Mouse (Mus musculus): Measurements from ENCODE around the gene Arhgap15. TPM values are rescaled to one million over a fixed set of nuclear protein-coding genes. Genes with fewer than 3 reads are reported as not detected.

Arhgap15 gene
- polyA plus RNA-seq, 1 experiment from 2014 or later: 1.1 TPM

- Histone ChIP-seq H3K27ac (ENCODE audit: low read length) (peak overlapping the region; percentile 88), H3K4me2 (replicated peaks; ENCODE audit: low read depth, low read length) (no peak overlapping the region), H3K4me3 (ENCODE audit: low read length) (no peak overlapping the region), H3K4me1 (ENCODE audit: insufficient read depth, low read length) (0 out of 2 replicates have a peak, but pooled peaks cover 6% of the 10 kb centered on the region), H3K27me3 (ENCODE audit: insufficient read depth, low read length) (no peaks in the 10 kb centered on the region), H3K9ac (replicated peaks; ENCODE audit: low read length) (no peak overlapping the region), H3K9me3 (ENCODE audit: low read length) (no peaks in the 10 kb centered on the region), H3K36me3 (ENCODE audit: insufficient read depth, low read length) (no peaks in the 10 kb centered on the region)
- 76% methylated on average over 9 of the region's 9 CpGs for WGBS
- ATAC-seq (ENCODE audit: low FRiP score, low TSS enrichment): no peak
Observed at GRCm38 (mm10) chr2:44112990-44113798, 364.6 kb downstream of the Arhgap15 start.

DNA sequence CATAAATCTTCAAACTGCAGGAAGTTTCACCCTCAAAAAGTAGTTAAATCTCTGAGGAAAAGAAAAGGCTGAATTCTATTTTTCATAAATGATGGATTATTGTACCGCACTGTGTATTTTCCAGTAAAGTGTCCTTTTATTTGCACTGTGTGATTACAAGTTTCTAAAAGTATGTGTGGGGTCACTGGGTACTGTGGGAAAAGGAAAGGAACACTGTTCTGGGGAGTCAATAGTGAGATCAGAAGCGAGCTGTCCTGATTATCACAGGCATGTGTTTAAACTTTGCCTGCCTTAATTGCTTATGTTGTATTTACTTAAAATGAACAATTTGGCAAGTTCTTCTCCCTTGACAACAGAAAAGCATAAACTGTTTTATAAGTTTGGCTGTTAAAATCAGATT, 365.7 kb downstream of the Arhgap15 start:
- H3K4me1 ChIP-seq (ENCODE audit: insufficient read depth, low read length): 0 out of 2 replicates have a peak, but pooled peaks cover 6% of the 10 kb centered on the region
- ATAC-seq (ENCODE audit: low FRiP score, low TSS enrichment): peak; percentile 49; the same call in 1 of the 2 replicates

DNA sequence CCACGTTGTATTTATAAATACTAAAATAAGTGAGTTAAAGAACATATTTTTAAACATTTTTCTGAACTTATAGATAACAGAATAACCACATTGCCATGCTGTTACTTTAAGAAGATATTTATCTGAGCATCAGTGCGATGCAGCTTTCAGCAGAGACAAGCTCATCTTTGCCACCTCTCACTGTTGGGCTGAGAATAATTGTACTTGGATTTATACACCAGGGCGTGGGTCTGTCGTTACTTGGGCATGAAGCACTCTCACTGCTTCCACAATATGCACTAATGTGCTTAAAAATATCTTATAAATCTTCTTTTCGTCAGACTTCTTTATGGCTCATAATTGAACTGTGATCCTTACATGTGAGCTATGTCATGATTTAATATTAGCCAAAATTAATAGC, 372.5 kb downstream of the Arhgap15 start:
- Histone ChIP-seq H3K9ac (replicated peaks; ENCODE audit: low read length) (no peak overlapping the region), H3K4me3 (ENCODE audit: low read length) (no peak overlapping the region), H3K36me3 (ENCODE audit: insufficient read depth, low read length) (no peaks in the 10 kb centered on the region), H3K9me3 (ENCODE audit: low read length) (no peaks in the 10 kb centered on the region), H3K4me1 (ENCODE audit: insufficient read depth, low read length) (no peaks in the 10 kb centered on the region), H3K27ac (ENCODE audit: low read length) (no peak overlapping the region), H3K4me2 (replicated peaks; ENCODE audit: low read depth, low read length) (no peak overlapping the region), H3K27me3 (ENCODE audit: insufficient read depth, low read length) (no peaks in the 10 kb centered on the region)
- WGBS: 77% methylated on average over 5 of the region's 5 CpGs
- no peak for ATAC-seq (ENCODE audit: low FRiP score, low TSS enrichment)

More for the DNA sequence above, 365.7 kb downstream of the Arhgap15 start:
- H3K27ac ChIP-seq (ENCODE audit: low read length): peak overlapping the region; percentile 53; the same call in 1 of the 2 replicates
- no peak overlapping the region for H3K9ac ChIP-seq (replicated peaks; ENCODE audit: low read length)
- H3K4me3 ChIP-seq (ENCODE audit: low read length): no peak overlapping the region
- H3K9me3 ChIP-seq (ENCODE audit: low read length): no peaks in the 10 kb centered on the region
- H3K27me3 ChIP-seq (ENCODE audit: insufficient read depth, low read length): no peaks in the 10 kb centered on the region
- 44% methylated on average over 2 of the region's 2 CpGs for WGBS
- H3K4me2 ChIP-seq (replicated peaks; ENCODE audit: low read depth, low read length): no peak overlapping the region
- no peaks in the 10 kb centered on the region for H3K36me3 ChIP-seq (ENCODE audit: insufficient read depth, low read length)

GRCm38 (mm10) chr2:44123246-44123645, 374.6 kb downstream of the Arhgap15 start:
- Histone ChIP-seq H3K4me2 (replicated peaks; ENCODE audit: low read depth, low read length) (no peak overlapping the region), H3K9me3 (ENCODE audit: low read length) (no peaks in the 10 kb centered on the region), H3K27ac (ENCODE audit: low read length) (no peak overlapping the region), H3K27me3 (ENCODE audit: insufficient read depth, low read length) (no peaks in the 10 kb centered on the region), H3K9ac (replicated peaks; ENCODE audit: low read length) (no peak overlapping the region), H3K4me3 (ENCODE audit: low read length) (no peak overlapping the region), H3K4me1 (ENCODE audit: insufficient read depth, low read length) (no peaks in the 10 kb centered on the region), H3K36me3 (ENCODE audit: insufficient read depth, low read length) (no peaks in the 10 kb centered on the region)
- WGBS: 65% methylated on average over 2 of the region's 2 CpGs
- no peak for ATAC-seq (ENCODE audit: low FRiP score, low TSS enrichment)

DNA sequence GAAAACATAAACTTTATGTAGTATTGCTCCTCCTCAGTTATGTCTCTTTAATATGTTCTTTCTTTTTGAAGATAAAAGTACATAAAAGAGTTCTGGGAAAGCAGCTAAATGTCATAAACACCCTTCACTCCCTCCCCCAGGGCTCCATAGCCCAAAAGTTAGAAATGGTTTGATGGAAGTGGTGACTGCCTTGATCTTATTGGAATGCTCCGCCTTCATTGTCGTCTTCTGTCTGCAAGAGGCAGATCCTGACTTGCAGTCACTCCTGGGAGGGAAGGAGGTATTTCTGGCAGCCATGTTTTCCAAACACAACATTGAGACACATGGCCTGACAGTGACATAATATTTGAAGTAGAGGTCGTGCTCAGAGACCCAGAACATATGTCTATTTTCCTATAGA, 375.5 kb downstream of the Arhgap15 start:
- no peak overlapping the region for H3K9ac ChIP-seq (replicated peaks; ENCODE audit: low read length)
- ATAC-seq (ENCODE audit: low FRiP score, low TSS enrichment): no peak
- no peak overlapping the region for H3K4me2 ChIP-seq (replicated peaks; ENCODE audit: low read depth, low read length)
- H3K27me3 ChIP-seq (ENCODE audit: insufficient read depth, low read length): no peaks in the 10 kb centered on the region
- no peaks in the 10 kb centered on the region for H3K4me1 ChIP-seq (ENCODE audit: insufficient read depth, low read length)
- 73% methylated on average over 3 of the region's 3 CpGs for WGBS
- H3K36me3 ChIP-seq (ENCODE audit: insufficient read depth, low read length): no peaks in the 10 kb centered on the region
- no peaks in the 10 kb centered on the region for H3K9me3 ChIP-seq (ENCODE audit: low read length)
- H3K4me3 ChIP-seq (ENCODE audit: low read length): no peak overlapping the region
- no peak overlapping the region for H3K27ac ChIP-seq (ENCODE audit: low read length)

DNA sequence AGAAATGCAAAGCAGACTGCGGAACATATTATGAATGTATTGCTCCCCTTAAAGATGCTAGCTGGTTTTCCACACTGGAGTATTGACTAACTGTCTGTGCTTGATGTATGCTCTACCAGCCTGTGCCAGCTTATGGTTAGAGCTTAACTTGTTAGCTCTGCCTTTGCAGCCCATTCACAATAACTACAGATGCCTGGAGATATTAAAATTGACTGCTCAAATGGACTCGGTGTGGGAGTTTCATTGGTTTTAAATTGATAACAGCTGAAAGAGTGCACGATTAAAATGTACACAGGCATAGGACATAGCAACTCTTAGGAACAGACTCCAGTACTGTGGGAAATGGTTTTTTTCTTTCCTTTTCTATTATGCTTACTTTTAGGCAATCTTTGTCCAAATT, 376.1 kb downstream of the Arhgap15 start:
- H3K36me3 ChIP-seq (ENCODE audit: insufficient read depth, low read length): no peaks in the 10 kb centered on the region
- no peak overlapping the region for H3K4me3 ChIP-seq (ENCODE audit: low read length)
- H3K27ac ChIP-seq (ENCODE audit: low read length): peak overlapping the region; percentile 76
- no peaks in the 10 kb centered on the region for H3K9me3 ChIP-seq (ENCODE audit: low read length)
- H3K4me1 ChIP-seq (ENCODE audit: insufficient read depth, low read length): no peaks in the 10 kb centered on the region
- ATAC-seq (ENCODE audit: low FRiP score, low TSS enrichment): no peak
- 81% methylated on average over 3 of the region's 3 CpGs for WGBS
- H3K27me3 ChIP-seq (ENCODE audit: insufficient read depth, low read length): no peaks in the 10 kb centered on the region
- no peak overlapping the region for H3K4me2 ChIP-seq (replicated peaks; ENCODE audit: low read depth, low read length)
- H3K9ac ChIP-seq (replicated peaks; ENCODE audit: low read length): no peak overlapping the region

DNA sequence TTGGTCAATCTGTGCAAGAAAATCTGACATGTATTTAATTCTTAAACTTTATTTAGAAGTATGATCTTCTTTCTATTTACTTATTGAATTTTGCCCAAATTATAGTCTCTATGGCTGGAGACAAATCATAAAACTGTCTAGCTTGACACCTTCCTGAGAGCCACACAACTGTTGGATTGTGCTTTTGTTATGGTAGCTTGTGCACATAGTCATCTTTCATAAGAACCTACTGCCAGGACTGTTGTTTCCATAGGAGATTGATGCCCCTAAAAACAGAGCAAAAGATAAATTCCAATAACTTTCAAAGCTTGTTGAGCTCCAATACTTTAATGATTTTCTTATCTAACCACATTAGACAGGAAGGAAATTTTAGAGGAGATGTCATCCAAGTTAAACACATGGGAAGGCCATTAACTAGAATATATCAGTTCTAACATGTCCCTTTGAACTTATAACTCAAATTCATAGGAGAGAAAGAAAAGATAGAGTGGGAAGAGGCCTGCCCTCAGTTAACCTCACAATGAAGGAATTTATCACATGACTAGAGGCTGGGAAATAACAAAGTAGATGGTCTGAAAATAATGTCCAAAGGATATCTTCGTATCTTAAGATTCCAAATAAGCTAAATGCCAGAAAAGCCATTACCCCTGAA, 377.5 kb downstream of the Arhgap15 start:
- Histone ChIP-seq H3K36me3 (ENCODE audit: insufficient read depth, low read length) (no peaks in the 10 kb centered on the region), H3K4me2 (replicated peaks; ENCODE audit: low read depth, low read length) (no peak overlapping the region), H3K27ac (ENCODE audit: low read length) (no peak overlapping the region), H3K4me1 (ENCODE audit: insufficient read depth, low read length) (no peaks in the 10 kb centered on the region), H3K4me3 (ENCODE audit: low read length) (no peak overlapping the region), H3K9ac (replicated peaks; ENCODE audit: low read length) (no peak overlapping the region), H3K27me3 (ENCODE audit: insufficient read depth, low read length) (no peaks in the 10 kb centered on the region), H3K9me3 (ENCODE audit: low read length) (no peaks in the 10 kb centered on the region)
- ATAC-seq (ENCODE audit: low FRiP score, low TSS enrichment): peak; percentile 84
- WGBS: 48% methylated on average over 1 of the region's 1 CpGs

DNA sequence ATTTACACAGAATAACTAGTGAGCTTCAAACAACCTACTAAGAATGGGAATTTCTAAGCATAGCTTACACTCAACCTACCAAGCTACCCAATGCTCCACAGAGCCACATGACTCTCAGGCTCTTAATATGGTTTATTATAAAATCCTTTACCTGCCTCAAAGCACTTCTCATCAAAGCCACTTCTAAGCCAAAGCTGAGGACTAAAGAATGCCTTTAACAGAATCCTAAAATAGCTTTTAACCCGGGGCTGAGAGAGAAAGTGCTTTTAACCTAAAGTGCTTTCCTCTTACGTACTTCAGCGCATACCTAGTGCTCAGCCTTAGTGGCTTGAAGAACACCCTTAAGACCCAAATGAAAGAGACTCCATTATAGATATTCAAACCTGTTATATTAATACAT, 380.9 kb downstream of the Arhgap15 start:
- WGBS: 79% methylated on average over 3 of the region's 3 CpGs
- ATAC-seq (ENCODE audit: low FRiP score, low TSS enrichment): no peak
- Histone ChIP-seq H3K9ac (replicated peaks; ENCODE audit: low read length) (no peak overlapping the region), H3K9me3 (ENCODE audit: low read length) (no peaks in the 10 kb centered on the region), H3K4me3 (ENCODE audit: low read length) (no peak overlapping the region), H3K27me3 (ENCODE audit: insufficient read depth, low read length) (no peaks in the 10 kb centered on the region), H3K27ac (ENCODE audit: low read length) (no peak overlapping the region), H3K36me3 (ENCODE audit: insufficient read depth, low read length) (no peaks in the 10 kb centered on the region), H3K4me1 (ENCODE audit: insufficient read depth, low read length) (no peaks in the 10 kb centered on the region), H3K4me2 (replicated peaks; ENCODE audit: low read depth, low read length) (no peak overlapping the region)

GRCm38 (mm10) chr2:44131271-44131670, 382.6 kb downstream of the Arhgap15 start:
- Histone ChIP-seq H3K36me3 (ENCODE audit: insufficient read depth, low read length) (no peaks in the 10 kb centered on the region), H3K27me3 (ENCODE audit: insufficient read depth, low read length) (no peaks in the 10 kb centered on the region), H3K9me3 (ENCODE audit: low read length) (no peaks in the 10 kb centered on the region), H3K9ac (replicated peaks; ENCODE audit: low read length) (no peak overlapping the region), H3K27ac (ENCODE audit: low read length) (no peak overlapping the region), H3K4me2 (replicated peaks; ENCODE audit: low read depth, low read length) (no peak overlapping the region), H3K4me1 (ENCODE audit: insufficient read depth, low read length) (no peaks in the 10 kb centered on the region), H3K4me3 (ENCODE audit: low read length) (no peak overlapping the region)
- no peak for ATAC-seq (ENCODE audit: low FRiP score, low TSS enrichment)
- WGBS: 64% methylated on average over 3 of the region's 3 CpGs

GRCm38 (mm10) chr2:44134796-44135195, 386.2 kb downstream of the Arhgap15 start:
- Histone ChIP-seq H3K9me3 (ENCODE audit: low read length) (no peaks in the 10 kb centered on the region), H3K4me1 (ENCODE audit: insufficient read depth, low read length) (no peaks in the 10 kb centered on the region), H3K4me3 (ENCODE audit: low read length) (no peak overlapping the region), H3K27me3 (ENCODE audit: insufficient read depth, low read length) (no peaks in the 10 kb centered on the region), H3K9ac (replicated peaks; ENCODE audit: low read length) (no peak overlapping the region), H3K4me2 (replicated peaks; ENCODE audit: low read depth, low read length) (no peak overlapping the region), H3K36me3 (ENCODE audit: insufficient read depth, low read length) (no peaks in the 10 kb centered on the region), H3K27ac (ENCODE audit: low read length) (no peak overlapping the region)
- ATAC-seq (ENCODE audit: low FRiP score, low TSS enrichment): no peak
- 79% methylated on average over 3 of the region's 3 CpGs for WGBS

All from kidney, embryonic 16.5 days (tissue).